Mouse (Mus musculus): ENCODE data around the gene Ankrd6.

DNA sequence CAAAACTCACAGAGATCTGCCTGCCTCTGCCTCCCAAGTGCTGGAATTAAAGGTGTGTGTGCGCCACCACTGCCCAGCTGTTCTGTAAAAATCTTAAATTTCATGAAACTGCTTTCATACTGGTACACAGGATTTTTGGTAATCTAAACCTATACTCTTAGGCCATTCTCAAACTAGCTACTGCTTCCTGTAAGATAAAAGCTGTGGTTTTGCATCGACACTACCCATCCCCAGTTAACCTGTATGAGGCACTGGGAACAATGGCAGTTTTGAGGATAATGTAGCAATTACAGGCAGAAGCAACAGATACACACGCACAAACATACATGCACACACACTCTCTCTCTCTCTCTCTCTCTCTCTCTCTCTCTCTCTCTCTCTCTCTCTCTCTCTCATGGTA, 64.2 kb downstream of the Ankrd6 start:
- TF ChIP-seq CTCF (IDR thresholded peaks at IDR 0.05; ENCODE audit: extremely low read depth, insufficient read depth, insufficient read length, insufficient replicate concordance) (no peak), POLR2A (IDR thresholded peaks at IDR 0.05; ENCODE audit: low read depth, low read length) (no peak)
